Mouse (Mus musculus) intestine, embryonic 16.5 days (tissue): ENCODE results near the gene Cdh6. TPM values are rescaled to one million over a fixed set of nuclear protein-coding genes. Genes with fewer than 3 reads are reported as not detected.

Source experiments
- ATAC-seq: fragments of 200-750 bp; cut with Nextera tagmentation; 2 replicates; pipeline ENCODE4 v1.8.0; 2017; ENCODE audit warnings: moderate TSS enrichment, moderate library complexity
- H3K27ac ChIP-seq: fragments of 300-500 bp; sonication (generic); 2 replicates; pipeline ENCODE4 v1.5.1; 2014; ENCODE audit warnings: mild to moderate bottlenecking, low read length
- H3K27me3 ChIP-seq: fragments of 300-500 bp; sonication (generic); replicated peaks from 2 replicates; pipeline ENCODE4 v1.6.1; 2014; ENCODE audit warnings: low read length, control low read depth, mixed read lengths; ENCODE audit not compliant: control insufficient read depth, insufficient read depth
- H3K36me3 ChIP-seq: fragments of 300-500 bp; sonication (generic); 2 replicates; pipeline ENCODE4 v1.6.1; 2014; ENCODE audit warnings: low read length, control low read depth; ENCODE audit not compliant: control insufficient read depth, insufficient read depth
- H3K4me1 ChIP-seq: fragments of 300-500 bp; sonication (generic); 2 replicates; pipeline ENCODE4 v1.6.1; 2014; ENCODE audit warnings: low read length, control low read depth, mixed read lengths; ENCODE audit not compliant: control insufficient read depth, insufficient read depth
- H3K4me2 ChIP-seq: fragments of 300-500 bp; sonication (generic); 2 replicates; pipeline ENCODE4 v1.6.1; 2014; ENCODE audit warnings: low read depth, low read length, control low read depth
- H3K4me3 ChIP-seq: fragments of 300-500 bp; sonication (generic); 2 replicates; pipeline ENCODE4 v1.5.1; 2014; ENCODE audit warnings: mild to moderate bottlenecking, low read length
- H3K9ac ChIP-seq: fragments of 300-500 bp; sonication (generic); 2 replicates; pipeline ENCODE4 v1.6.1; 2014; ENCODE audit warnings: low read depth, low read length
- H3K9me3 ChIP-seq: fragments of 300-500 bp; sonication (generic); 2 replicates; pipeline ENCODE4 v1.6.1; 2016; ENCODE audit warnings: low read length, control low read depth; ENCODE audit not compliant: control insufficient read depth
- WGBS: fragments of 180-500 bp; shearing (Covaris S2); extraction: QIAGEN DNeasy Blood & Tissue Kit; methylation state at CpG from one replicate; pipeline ENCODE4 v1.1.7; 2014; 5-methylcytosine and 5-hydroxymethylcytosine counted together
- polyA plus RNA-seq: library from polyadenylated mRNA; unstranded; fragments of >200 nt; fragmentation: Nextera tagmentation; extraction: Ambion mirVana; gene quantifications from 2 replicates; pipeline ENCODE4 v1.2.1, GENCODE M21; 2015

Cdh6 gene
- polyA plus RNA-seq, 1 experiment from 2014 or later, result 5.1 TPM

DNA sequence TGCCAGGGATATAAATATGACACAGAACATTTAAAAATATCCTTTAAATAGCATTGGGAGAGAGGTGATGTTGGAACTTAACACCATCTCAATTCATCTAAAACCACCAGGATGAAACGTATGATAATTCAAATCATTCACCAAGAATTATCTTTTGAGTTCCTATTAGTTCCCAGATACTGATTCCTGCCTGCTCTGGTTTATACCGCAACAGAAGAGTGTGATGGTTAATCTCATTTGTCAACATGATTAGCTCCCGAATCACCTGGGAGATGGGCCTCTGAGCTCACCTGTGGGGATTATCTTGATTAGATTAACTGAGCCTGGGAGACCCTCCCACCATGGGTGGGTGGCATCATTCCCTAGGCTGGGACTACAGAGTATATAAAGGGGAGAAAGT is 41.0 kb downstream of the Cdh6 start:
- no peak for ATAC-seq
- Histone ChIP-seq H3K4me2 (no peak overlapping the region), H3K4me1 (no peaks in the 10 kb centered on the region), H3K36me3 (no peaks in the 10 kb centered on the region), H3K9me3 (no peaks in the 10 kb centered on the region), H3K27ac (no peak overlapping the region), H3K9ac (no peak overlapping the region), H3K27me3 (no peaks in the 10 kb centered on the region), H3K4me3 (no peak overlapping the region)
- WGBS, result 83% methylated on average over 3 of the region's 3 CpGs

DNA sequence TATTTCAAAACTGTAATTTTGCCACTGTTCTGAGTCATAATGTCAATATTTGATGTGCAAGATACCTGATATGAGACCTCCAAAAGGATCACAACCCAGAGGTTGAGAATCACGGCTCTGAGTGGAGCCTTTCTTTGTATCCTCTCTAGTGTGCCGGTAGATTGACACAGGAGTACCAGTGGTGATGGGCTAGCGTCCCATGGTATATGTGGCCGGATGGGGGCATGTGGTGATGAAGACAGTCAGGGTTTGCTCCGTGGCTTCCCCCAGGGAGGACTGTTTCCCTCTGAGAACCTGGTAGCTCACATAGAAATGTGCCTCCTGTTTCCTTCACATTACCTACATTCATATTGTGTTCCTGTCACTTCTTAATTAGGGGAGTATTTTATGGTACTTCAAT is 43.2 kb downstream of the Cdh6 start:
- Histone ChIP-seq H3K4me1 (no peaks in the 10 kb centered on the region), H3K4me3 (no peak overlapping the region), H3K4me2 (no peak overlapping the region), H3K36me3 (no peaks in the 10 kb centered on the region), H3K9ac (no peak overlapping the region), H3K9me3 (no peaks in the 10 kb centered on the region), H3K27ac (no peak overlapping the region), H3K27me3 (no peaks in the 10 kb centered on the region)
- WGBS, result 77% methylated on average over 5 of the region's 5 CpGs
- no peak for ATAC-seq

DNA sequence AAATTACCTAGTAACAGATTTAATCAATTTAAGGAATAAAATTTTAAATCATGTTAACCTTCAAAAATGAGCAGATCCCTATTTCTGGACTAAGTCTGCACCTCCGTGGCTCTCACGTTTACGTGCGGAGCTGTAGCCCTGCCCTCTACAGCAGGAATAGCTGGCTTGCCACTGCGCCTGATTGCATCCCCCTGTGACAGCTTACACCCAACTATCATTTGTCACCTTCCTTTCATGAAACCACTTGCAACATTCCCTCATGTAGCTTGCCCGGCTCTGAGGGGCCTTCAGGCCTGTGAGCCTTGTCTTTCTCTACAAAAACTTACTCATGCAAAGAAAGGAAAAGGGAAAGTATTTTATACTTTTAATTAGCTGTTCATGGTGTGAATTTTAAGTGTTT is 73.1 kb downstream of the Cdh6 start:
- no peak overlapping the region for H3K27ac ChIP-seq
- no peaks in the 10 kb centered on the region for H3K36me3 ChIP-seq
- no peaks in the 10 kb centered on the region for H3K27me3 ChIP-seq
- no peaks in the 10 kb centered on the region for H3K9me3 ChIP-seq
- WGBS, result 67% methylated on average over 6 of the region's 6 CpGs
- H3K4me2 ChIP-seq, result no peak overlapping the region
- H3K4me1 ChIP-seq, result no peaks in the 10 kb centered on the region
- no peak overlapping the region for H3K9ac ChIP-seq
- H3K4me3 ChIP-seq, result no peak overlapping the region
- no peak for ATAC-seq

DNA sequence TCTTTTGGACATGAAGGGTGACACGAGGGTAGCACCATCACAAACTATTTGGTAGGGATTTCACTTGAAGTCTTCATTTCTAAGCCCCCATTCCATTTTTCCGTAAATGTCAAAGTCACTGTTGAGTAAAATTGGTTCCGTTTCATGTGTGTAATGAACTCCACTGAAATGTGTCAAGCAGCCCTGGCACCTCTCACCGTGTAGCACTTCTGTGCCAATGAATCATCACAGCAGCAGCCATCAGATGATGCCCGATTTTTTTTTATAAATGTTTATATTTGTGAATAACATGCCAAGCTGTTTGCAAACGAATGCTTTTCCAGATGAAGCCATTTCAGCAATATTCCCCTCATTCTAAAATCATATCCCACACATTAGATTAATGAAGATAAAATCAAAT is 75.6 kb downstream of the Cdh6 start:
- Histone ChIP-seq H3K4me2 (no peak overlapping the region), H3K4me1 (no peaks in the 10 kb centered on the region), H3K9me3 (no peaks in the 10 kb centered on the region), H3K36me3 (no peaks in the 10 kb centered on the region), H3K27me3 (no peaks in the 10 kb centered on the region), H3K4me3 (no peak overlapping the region), H3K9ac (no peak overlapping the region), H3K27ac (no peak overlapping the region)
- ATAC-seq, result no peak
- 78% methylated on average over 6 of the region's 6 CpGs for WGBS

DNA sequence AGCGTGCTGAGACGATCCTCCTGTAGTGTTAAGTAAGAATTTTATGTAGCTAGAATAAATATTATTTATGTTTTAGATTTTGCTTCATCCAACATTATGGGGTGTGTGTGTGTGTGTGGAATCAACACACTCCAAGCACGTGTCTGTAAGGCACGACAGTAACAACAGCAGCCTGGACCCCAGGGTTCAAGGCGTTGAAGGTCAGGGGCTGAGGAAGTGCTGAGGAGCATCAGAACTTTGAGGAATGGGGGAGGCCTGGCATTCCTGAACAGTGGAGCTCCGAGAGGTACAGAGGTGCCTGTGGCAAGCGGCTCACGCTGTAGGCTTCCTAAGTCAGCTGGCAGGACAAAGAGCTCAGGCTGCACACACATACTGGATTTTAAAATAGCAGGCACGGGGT is 78.1 kb downstream of the Cdh6 start:
- no peak for ATAC-seq
- WGBS, result 54% methylated on average over 9 of the region's 9 CpGs
- Histone ChIP-seq H3K9me3 (no peaks in the 10 kb centered on the region), H3K4me2 (no peak overlapping the region), H3K27me3 (no peaks in the 10 kb centered on the region), H3K27ac (no peak overlapping the region), H3K4me1 (no peaks in the 10 kb centered on the region), H3K36me3 (no peaks in the 10 kb centered on the region), H3K4me3 (no peak overlapping the region), H3K9ac (no peak overlapping the region)

DNA sequence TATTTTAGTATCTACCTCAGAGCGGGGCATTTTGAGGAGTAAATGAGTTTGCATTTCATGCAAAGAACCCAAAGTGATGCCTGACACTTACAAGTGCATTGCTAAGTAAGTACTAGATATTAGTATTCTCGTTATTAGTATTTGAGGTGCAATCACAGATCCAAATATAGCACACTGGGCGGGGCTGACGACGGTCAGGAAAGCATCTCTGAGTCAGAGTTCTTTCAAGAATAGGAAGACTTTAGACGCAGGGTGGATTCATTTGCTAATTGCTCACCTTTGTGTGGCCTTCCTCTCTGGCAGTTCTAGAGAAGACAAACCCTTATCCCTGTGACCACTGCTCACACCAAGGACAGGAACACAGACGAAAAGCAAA is 78.6 kb downstream of the Cdh6 start:
- WGBS, result 66% methylated on average over 7 of the region's 7 CpGs
- H3K4me1 ChIP-seq, result no peaks in the 10 kb centered on the region
- H3K4me2 ChIP-seq, result no peak overlapping the region
- H3K4me3 ChIP-seq, result no peak overlapping the region
- H3K36me3 ChIP-seq, result no peaks in the 10 kb centered on the region
- no peaks in the 10 kb centered on the region for H3K27me3 ChIP-seq
- no peak for ATAC-seq
- H3K9me3 ChIP-seq, result no peaks in the 10 kb centered on the region
- H3K27ac ChIP-seq, result no peak overlapping the region
- no peak overlapping the region for H3K9ac ChIP-seq

DNA sequence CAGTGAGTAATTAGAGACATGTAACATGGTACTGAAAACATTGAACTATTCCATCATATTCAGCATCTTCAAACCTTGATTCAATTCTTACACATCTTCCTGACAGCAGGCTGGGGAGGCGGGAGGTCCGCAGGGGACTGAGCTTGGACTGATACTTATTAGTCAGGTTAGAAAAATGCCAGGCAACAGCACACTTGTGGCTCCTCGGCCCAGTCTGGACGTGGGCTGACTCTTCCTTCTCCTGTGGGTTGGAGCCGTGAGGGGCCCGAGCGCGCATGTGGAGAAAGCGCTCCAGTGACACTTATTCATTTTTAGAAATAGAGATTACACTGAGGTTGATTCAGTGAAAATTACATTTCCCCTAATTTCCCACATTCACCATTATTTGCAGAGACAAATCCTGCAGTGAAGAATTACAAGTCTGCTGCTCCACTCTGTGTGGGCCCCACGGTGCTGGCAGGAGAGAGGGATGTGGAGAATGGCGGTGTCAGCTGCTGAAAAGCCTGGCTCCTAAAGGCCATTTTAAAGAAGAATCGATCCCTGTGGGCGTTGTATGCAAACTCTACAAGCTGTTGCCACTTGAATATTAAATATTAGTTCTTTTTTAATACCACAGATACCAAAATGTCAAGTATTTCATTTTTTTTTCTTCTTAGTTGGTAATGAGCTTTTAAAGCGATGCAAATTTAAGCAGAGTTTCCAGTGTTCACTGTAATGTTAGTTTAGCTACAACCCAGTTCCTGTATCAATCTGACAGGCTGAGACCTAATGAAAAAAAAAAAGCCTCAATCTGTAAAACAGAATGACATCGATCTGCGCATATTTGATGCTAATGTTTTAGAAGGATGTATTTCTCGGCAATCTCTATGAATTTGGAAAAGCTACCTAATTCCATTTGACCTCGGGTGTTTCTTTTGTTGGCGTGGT is 79.3 kb downstream of the Cdh6 start:
- H3K4me2 ChIP-seq, result no peak overlapping the region
- ATAC-seq, result no peak
- no peak overlapping the region for H3K27ac ChIP-seq
- no peaks in the 10 kb centered on the region for H3K36me3 ChIP-seq
- no peaks in the 10 kb centered on the region for H3K9me3 ChIP-seq
- 81% methylated on average over 19 of the region's 19 CpGs for WGBS
- H3K4me3 ChIP-seq, result no peak overlapping the region
- H3K9ac ChIP-seq, result no peak overlapping the region
- H3K27me3 ChIP-seq, result no peaks in the 10 kb centered on the region
- no peaks in the 10 kb centered on the region for H3K4me1 ChIP-seq

DNA sequence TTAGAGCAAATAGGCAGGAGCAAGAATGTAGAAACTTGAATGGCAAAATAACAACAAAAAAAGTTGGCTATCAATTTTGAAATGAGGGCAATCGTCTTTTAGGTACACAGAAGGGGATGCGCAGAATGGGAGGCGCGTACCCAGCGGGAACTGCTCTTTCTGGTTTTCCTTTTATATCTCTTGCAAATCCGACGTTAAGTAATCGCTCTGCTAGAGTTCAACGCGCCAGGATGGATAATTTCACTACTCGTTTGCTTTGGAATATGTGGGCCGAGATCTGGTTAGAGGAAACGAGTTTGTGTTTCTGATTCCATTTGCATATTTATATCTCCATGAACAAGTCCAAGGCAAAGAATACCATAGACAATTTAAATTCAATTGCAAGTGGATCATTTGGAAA is 81.4 kb downstream of the Cdh6 start:
- 88% methylated on average over 13 of the region's 13 CpGs for WGBS
- no peak for ATAC-seq

DNA sequence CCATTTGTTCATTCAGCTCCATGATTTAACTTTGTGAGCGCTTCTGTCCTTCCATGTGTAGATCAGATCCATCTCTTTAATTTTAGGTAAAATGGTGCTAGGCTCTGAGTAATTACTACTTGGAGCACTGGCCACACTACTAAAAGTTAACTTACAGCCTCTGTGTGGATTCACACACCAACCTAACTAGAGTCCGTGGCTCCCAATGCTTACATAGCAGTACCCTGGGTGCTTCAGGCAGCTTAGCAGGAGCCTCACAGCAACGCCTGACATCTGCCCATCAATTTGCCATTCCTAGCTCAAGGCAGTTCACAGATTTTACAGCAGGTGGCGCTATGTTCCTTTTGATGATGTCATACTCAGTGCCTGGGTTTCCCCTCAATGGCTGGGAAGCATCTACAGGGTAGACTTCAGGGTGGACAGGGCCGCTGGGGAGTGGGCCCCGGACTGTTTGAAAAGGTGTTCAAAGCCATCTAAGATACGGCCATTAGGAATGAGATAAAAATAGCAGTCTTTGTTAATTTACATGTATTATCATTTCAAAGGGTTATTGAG is 84.9 kb downstream of the Cdh6 start:
- WGBS, result 53% methylated on average over 7 of the region's 7 CpGs
- H3K4me1 ChIP-seq, result no peaks in the 10 kb centered on the region

More for the DNA sequence above, 81.4 kb downstream of the Cdh6 start:
- no peaks in the 10 kb centered on the region for H3K4me1 ChIP-seq
- no peak overlapping the region for H3K9ac ChIP-seq
- no peak overlapping the region for H3K27ac ChIP-seq
- no peaks in the 10 kb centered on the region for H3K27me3 ChIP-seq
- H3K9me3 ChIP-seq, result no peaks in the 10 kb centered on the region
- H3K4me3 ChIP-seq, result no peak overlapping the region
- no peak overlapping the region for H3K4me2 ChIP-seq
- no peaks in the 10 kb centered on the region for H3K36me3 ChIP-seq

More for the DNA sequence above, 84.9 kb downstream of the Cdh6 start:
- H3K9me3 ChIP-seq, result no peaks in the 10 kb centered on the region
- H3K27ac ChIP-seq, result no peak overlapping the region
- ATAC-seq, result peak; percentile 69
- no peaks in the 10 kb centered on the region for H3K27me3 ChIP-seq
- no peak overlapping the region for H3K9ac ChIP-seq
- no peak overlapping the region for H3K4me3 ChIP-seq
- no peaks in the 10 kb centered on the region for H3K36me3 ChIP-seq
- H3K4me2 ChIP-seq, result no peak overlapping the region
